9 mouse cellular contexts compared by ENCODE assay signal in genomic region chr3:51375307-51376265, GRCm38 (mm10). TPM values are rescaled to one million over a fixed set of nuclear protein-coding genes. Genes with fewer than 3 reads are reported as not detected.
DNase-seq lines count a peak whose midpoint lies in the region.
"Had no signal": no experiment of that assay in that cellular context is flagged by ENCODE, and none has a peak within 500 bp of the region (broad histone marks: within the 10 kb centered on the region; RNA-seq: fewer than 3 reads in every experiment).

No protein-coding gene starts in this region.

- 85% methylated on average over 19 of the region's 19 CpGs for WGBS in forebrain, embryonic 10.5 days

- intact Hi-C loops in heart, postnatal 25 days (cut with DNase I), result loop anchor here (2.0 to 5.0 kb wide), 2 partner anchors 21 to 37 kb away; partner anchors contain the start of gene Mgarp

- H3K4me3 ChIP-seq in forebrain, embryonic 10.5 days, result no peak overlapping the region

- peak; percentile 54 for DNase-seq in heart, adult 8-10 months (ENCODE audit: low spot score)
- DNase-seq in heart, postnatal 25 days (ENCODE audit: low spot score), result no peak
- DNase-seq in 416B (ENCODE audit: low read depth) (peak; percentile 93), R1 (ENCODE audit: low read depth, low spot score) (peak; percentile 87)
- peak; percentile 69 for DNase-seq in embryo, embryonic 10.5 days (ENCODE audit: low spot score)
- DNase-seq in kidney, postnatal 36 days, result peak; percentile 66 to 82
- peak; percentile 22 to 64 for DNase-seq in natural killer cell, adult 2 months (ENCODE audit: low spot score in 2 of 2)
- no peak for DNase-seq in forebrain, embryonic 10.5 days (ENCODE audit: extremely low spot score, low spot score)

- peaks cover 10% of the 10 kb centered on the region for H3K4me1 ChIP-seq in forebrain, embryonic 10.5 days

- H3K9me3 ChIP-seq in forebrain, embryonic 10.5 days, result peaks cover 4% of the 10 kb centered on the region; the same call in 1 of the 2 replicates

- H3K27ac ChIP-seq in forebrain, embryonic 10.5 days, result no peak overlapping the region

- no peaks in the 10 kb centered on the region for H3K27me3 ChIP-seq in forebrain, embryonic 10.5 days (ENCODE audit: poor library complexity, severe bottlenecking)

- no peaks in the 10 kb centered on the region for H3K36me3 ChIP-seq in forebrain, embryonic 10.5 days (replicated peaks)

RNA-seq across cellular contexts. Expression of gene Mgarp, which starts 21.0 kb away (rescaled TPM):
- total RNA-seq in heart, adult 8-10 months (2022), result under 1 TPM; 0.22 to 0.37 (median 0.26) TPM
- under 1 TPM; 0.23 to 0.31 TPM for total RNA-seq in heart, postnatal 25 days (2021)
- 8.4 and 12.8 TPM in 2 replicates for polyA plus RNA-seq in forebrain, embryonic 10.5 days (2016; fragmentation: Nextera tagmentation; extraction: Ambion mirVana)
- total RNA-seq: layer of hippocampus, postnatal 14 days had no signal

RNA-seq across cellular contexts. Expression of gene Ndufc1, which starts 33.2 kb away (rescaled TPM):
- total RNA-seq in heart, adult 8-10 months (2022), result 1,000 to 10,000 TPM; 1,660 to 1,731 (median 1,722) TPM
- 1,000 to 10,000 TPM; 1,646 to 1,675 TPM for total RNA-seq in heart, postnatal 25 days (2021)
- 642 and 667 TPM in 2 replicates for polyA plus RNA-seq in forebrain, embryonic 10.5 days (2016; fragmentation: Nextera tagmentation; extraction: Ambion mirVana)

RNA-seq across cellular contexts. Expression of gene Elf2, which starts 35.1 kb away (rescaled TPM):
- total RNA-seq in heart, adult 8-10 months (2022), result 10 to 100 TPM; 40.6 to 52.9 (median 50.9) TPM
- 10 to 100 TPM; 55.6 to 65.7 TPM for total RNA-seq in heart, postnatal 25 days (2021)
- 41.6 and 44.2 TPM in 2 replicates for polyA plus RNA-seq in forebrain, embryonic 10.5 days (2016; fragmentation: Nextera tagmentation; extraction: Ambion mirVana)

RNA-seq across cellular contexts. Expression of gene Naa15, which starts 39.4 kb away (rescaled TPM):
- 10 to 100 TPM; 44.6 to 56.5 (median 48.1) TPM for total RNA-seq in heart, adult 8-10 months (2022)
- 10 to 100 TPM; 41.6 to 47.1 TPM for total RNA-seq in heart, postnatal 25 days (2021)
- polyA plus RNA-seq in forebrain, embryonic 10.5 days (2016; fragmentation: Nextera tagmentation; extraction: Ambion mirVana), result 68.3 and 68.6 TPM in 2 replicates

Comparison
In these comparisons a context has a peak if more than half of its experiments do, and no peak if none do; other contexts are left out.
1. DNase-seq: peak in heart, adult 8-10 months (single experiment), 416B (single experiment), R1 (single experiment), embryo, embryonic 10.5 days (single experiment), kidney, postnatal 36 days (2 of 2) and natural killer cell, adult 2 months (2 of 2); none in heart, postnatal 25 days (single experiment) and forebrain, embryonic 10.5 days (single experiment).